Mouse (Mus musculus) limb, embryonic 13.5 days (tissue): ENCODE data around the gene Serinc5. TPM values are rescaled to one million over a fixed set of nuclear protein-coding genes. Genes with fewer than 3 reads are reported as not detected.
A peak's percentile ranks its signal among the peaks of the same experiment; 100 is the strongest.
"Not testable (repeated sequence)": the region's sequence is repeated elsewhere in the genome, so short reads cannot be mapped to it uniquely, and the experiment has no call there.

Source experiments
- ATAC-seq: fragments of 200-750 bp; cut with Nextera tagmentation; 2 replicates; pipeline ENCODE4 v1.8.0; 2017; ENCODE audit warnings: low read depth, moderate number of reproducible peaks, moderate TSS enrichment; ENCODE audit not compliant: low FRiP score
- H3K27ac ChIP-seq: fragments of 300-500 bp; sonication (generic); 2 replicates; pipeline ENCODE4 v1.5.1; 2015; ENCODE audit warnings: inconsistent platforms, mild to moderate bottlenecking, moderate library complexity
- H3K27me3 ChIP-seq: fragments of 300-500 bp; sonication (generic); 2 replicates; pipeline ENCODE4 v1.6.1; 2015; ENCODE audit warnings: mild to moderate bottlenecking, inconsistent platforms
- H3K36me3 ChIP-seq: fragments of 300-500 bp; sonication (generic); 2 replicates; pipeline ENCODE4 v1.6.1; 2015; ENCODE audit warnings: inconsistent platforms, mild to moderate bottlenecking, moderate library complexity
- H3K4me1 ChIP-seq: fragments of 300-500 bp; sonication (generic); 2 replicates; pipeline ENCODE4 v1.6.1; 2015; ENCODE audit warnings: inconsistent platforms
- H3K4me2 ChIP-seq: fragments of 300-500 bp; sonication (generic); replicated peaks from 2 replicates; pipeline ENCODE4 v1.6.1; 2015; ENCODE audit warnings: inconsistent platforms, mild to moderate bottlenecking, moderate library complexity
- H3K4me3 ChIP-seq: fragments of 300-500 bp; sonication (generic); 2 replicates; pipeline ENCODE4 v1.5.1; 2015; ENCODE audit warnings: moderate library complexity, mild to moderate bottlenecking, inconsistent platforms
- H3K9ac ChIP-seq: fragments of 300-500 bp; sonication (generic); 2 replicates; pipeline ENCODE4 v1.6.1; 2015; ENCODE audit warnings: mild to moderate bottlenecking, inconsistent platforms
- H3K9me3 ChIP-seq: fragments of 300-500 bp; sonication (generic); 2 replicates; pipeline ENCODE4 v1.6.1; 2016; ENCODE audit warnings: inconsistent platforms
- WGBS: fragments of 180-500 bp; shearing (Covaris S2); methylation state at CpG from one replicate; pipeline ENCODE4 v1.1.7; 2015; 5-methylcytosine and 5-hydroxymethylcytosine counted together
- polyA plus RNA-seq: library from polyadenylated mRNA; unstranded; fragments of >200 nt; fragmentation: Nextera tagmentation; extraction: Ambion mirVana; gene quantifications from 2 replicates; pipeline ENCODE4 v1.2.1, GENCODE M21; 2015

Gene Serinc5
- polyA plus RNA-seq, 1 experiment from 2014 or later: 10.5 TPM

DNA sequence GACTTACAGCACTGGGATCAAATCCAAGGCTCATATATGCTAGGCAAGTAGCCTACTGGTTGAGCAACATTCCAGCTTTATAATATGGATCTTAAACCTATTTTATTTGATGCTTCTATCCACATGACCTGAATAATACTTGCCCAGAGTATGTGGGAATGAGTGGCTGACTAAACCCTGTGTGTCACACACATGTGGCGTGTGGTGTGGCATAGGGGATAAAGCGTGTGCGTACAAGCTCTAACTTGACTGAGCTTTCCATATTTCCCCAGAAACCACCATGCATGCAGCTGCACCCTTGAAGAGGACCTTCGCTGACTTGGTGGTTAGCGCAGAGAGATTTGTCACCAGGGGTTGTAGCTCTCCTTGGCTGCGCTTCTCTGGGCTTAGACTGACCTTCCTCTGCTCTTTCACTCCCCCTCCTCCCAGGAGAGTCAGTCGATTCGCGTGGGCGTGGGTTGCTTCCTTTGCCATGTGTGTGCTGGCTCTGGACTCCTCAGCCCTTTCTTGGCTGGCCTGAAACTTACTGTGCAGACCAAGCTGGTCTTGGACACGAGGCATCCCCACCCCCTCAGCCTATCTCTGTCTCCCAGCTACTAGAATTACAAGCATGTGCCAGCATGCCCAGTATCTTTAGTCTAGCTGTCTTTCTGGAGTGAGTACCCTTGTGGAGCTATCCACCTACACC is 65.2 kb downstream of the Serinc5 start:
- ATAC-seq: 0 out of 2 replicates have a peak, but pooled peaks have one; percentile 30
- H3K9me3 ChIP-seq: no peaks in the 10 kb centered on the region
- no peak overlapping the region for H3K4me2 ChIP-seq
- H3K36me3 ChIP-seq: no peaks in the 10 kb centered on the region
- WGBS: 70% methylated on average over 11 of the region's 11 CpGs
- H3K27me3 ChIP-seq: no peaks in the 10 kb centered on the region
- no peak overlapping the region for H3K9ac ChIP-seq
- H3K4me1 ChIP-seq: peaks cover 41% of the 10 kb centered on the region
- H3K4me3 ChIP-seq: no peak overlapping the region
- no peak overlapping the region; the same call in 1 of the 2 replicates for H3K27ac ChIP-seq

DNA sequence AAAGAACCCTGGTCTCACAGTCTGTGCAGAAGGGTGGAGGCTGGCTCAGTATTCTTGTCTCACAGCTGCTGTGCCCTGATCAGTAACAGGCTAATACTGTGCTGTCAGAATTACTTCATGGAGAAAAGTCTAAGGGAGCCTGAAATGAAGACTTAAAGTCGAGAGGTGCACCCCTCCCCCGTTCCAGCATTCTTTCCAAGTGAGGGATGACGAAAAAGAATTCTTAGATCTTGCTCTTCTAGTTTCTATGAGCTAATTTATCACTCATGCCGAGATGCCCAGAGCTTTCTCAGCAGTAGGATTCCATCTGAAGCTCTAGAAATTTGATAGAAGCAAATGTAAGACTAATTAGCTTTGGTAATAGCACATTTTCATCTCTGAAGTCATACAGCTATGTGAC is 66.8 kb downstream of the Serinc5 start:
- H3K36me3 ChIP-seq: no peaks in the 10 kb centered on the region
- H3K27me3 ChIP-seq: no peaks in the 10 kb centered on the region
- H3K9ac ChIP-seq: no peak overlapping the region
- no peak overlapping the region for H3K4me2 ChIP-seq
- 52% methylated on average over 4 of the region's 4 CpGs for WGBS
- H3K4me3 ChIP-seq: no peak overlapping the region
- peaks cover 41% of the 10 kb centered on the region for H3K4me1 ChIP-seq
- H3K9me3 ChIP-seq: no peaks in the 10 kb centered on the region
- ATAC-seq: peak; percentile 45; the same call in 1 of the 2 replicates
- no peak overlapping the region for H3K27ac ChIP-seq

DNA sequence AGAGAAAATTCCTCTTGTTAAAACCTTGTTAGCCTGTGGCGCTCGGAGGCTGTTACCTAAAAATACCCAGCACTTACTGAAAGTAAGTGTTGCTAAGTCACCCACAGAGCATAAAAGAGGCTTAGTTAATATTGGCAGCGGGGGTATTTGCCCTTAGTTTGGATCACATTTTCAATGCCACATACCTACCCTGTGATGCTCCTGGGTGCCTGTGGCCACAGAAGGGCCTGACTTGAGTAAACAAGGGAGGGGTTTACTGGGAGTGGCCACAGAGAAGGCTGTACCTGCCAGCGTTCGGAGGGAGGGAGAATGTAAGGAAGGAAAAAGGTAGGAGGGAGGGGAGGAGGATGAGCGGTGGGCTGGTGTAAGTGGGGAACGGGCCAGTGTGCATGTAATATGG is 68.8 kb downstream of the Serinc5 start:
- no peak overlapping the region for H3K27ac ChIP-seq
- H3K36me3 ChIP-seq: no peaks in the 10 kb centered on the region
- WGBS: 84% methylated on average over 7 of the region's 7 CpGs
- H3K4me2 ChIP-seq: no peak overlapping the region
- no peaks in the 10 kb centered on the region for H3K9me3 ChIP-seq
- no peak overlapping the region for H3K9ac ChIP-seq
- ATAC-seq: no peak
- H3K27me3 ChIP-seq: no peaks in the 10 kb centered on the region
- no peak overlapping the region for H3K4me3 ChIP-seq
- H3K4me1 ChIP-seq: peaks cover 43% of the 10 kb centered on the region

DNA sequence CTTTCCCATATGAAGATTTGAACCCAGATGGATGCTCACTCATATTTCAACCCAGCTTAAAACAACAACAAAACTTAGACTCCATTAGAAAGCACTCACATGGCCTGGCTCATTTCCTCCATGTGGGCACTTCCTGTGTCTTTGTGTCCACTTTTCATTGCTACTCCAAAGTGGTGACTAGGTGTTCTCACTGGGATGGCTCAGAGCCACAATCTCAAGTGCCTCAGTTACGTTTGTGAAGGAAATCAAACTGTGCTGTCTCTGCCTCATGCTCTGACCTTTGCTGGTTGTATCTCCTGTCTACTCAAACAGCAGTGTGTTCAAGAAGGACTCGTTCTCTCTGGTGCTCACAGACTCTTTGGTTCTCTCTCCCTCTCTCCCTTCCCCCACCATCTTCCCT is 70.7 kb downstream of the Serinc5 start:
- ATAC-seq: no peak
- Histone ChIP-seq H3K27ac (no peak overlapping the region), H3K27me3 (no peaks in the 10 kb centered on the region), H3K9ac (no peak overlapping the region), H3K4me1 (peaks cover 25% of the 10 kb centered on the region), H3K4me3 (no peak overlapping the region), H3K4me2 (no peak overlapping the region), H3K9me3 (no peaks in the 10 kb centered on the region), H3K36me3 (peaks cover 7% of the 10 kb centered on the region)
- WGBS: 86% methylated on average over 2 of the region's 2 CpGs

DNA sequence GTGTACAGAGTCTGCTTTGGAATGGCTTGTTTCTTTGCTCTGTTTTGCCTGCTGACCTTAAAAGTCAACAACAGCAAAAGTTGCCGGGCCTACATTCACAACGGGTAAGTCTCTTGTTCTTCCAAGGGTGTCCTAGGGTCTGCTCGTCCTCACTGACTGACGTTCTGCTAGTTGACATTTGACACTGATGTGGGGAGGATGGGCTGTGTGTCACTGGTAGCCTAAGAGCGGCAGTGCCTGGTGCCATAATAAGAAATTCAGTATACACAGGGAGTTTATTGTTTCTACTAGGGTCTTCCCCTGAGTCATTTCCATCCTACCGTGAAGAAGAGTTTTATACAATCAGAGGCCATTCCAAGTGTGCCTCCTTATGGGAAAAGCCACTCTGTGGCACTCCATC is 71.9 kb downstream of the Serinc5 start:
- Histone ChIP-seq H3K9me3 (no peaks in the 10 kb centered on the region), H3K4me2 (no peak overlapping the region), H3K4me1 (peaks cover 17% of the 10 kb centered on the region), H3K9ac (no peak overlapping the region), H3K4me3 (no peak overlapping the region), H3K27me3 (no peaks in the 10 kb centered on the region), H3K27ac (no peak overlapping the region), H3K36me3 (peaks cover 12% of the 10 kb centered on the region)
- ATAC-seq: no peak
- WGBS: 59% methylated on average over 6 of the region's 6 CpGs

DNA sequence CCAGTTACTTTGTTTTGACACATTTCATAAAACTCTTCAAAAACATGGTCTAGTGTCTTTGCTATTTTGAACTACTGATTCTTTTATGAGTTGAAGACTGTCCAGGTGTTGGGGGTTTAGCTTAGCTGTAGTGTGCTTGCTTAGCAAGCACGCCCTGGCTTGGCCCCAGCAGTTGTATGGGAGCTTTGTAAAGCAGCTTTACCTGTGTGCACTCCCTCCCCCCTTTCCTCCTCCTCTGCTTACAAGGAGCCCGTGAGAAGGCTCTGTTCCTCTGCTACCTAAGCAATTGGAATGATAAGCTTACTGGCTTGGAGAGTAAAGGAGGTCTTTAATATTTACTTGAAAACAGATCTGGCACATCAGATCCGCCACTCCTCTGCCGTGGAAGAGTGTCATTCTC is 72.6 kb downstream of the Serinc5 start:
- no peak overlapping the region for H3K27ac ChIP-seq
- WGBS: 64% methylated on average over 4 of the region's 4 CpGs
- peaks cover 13% of the 10 kb centered on the region for H3K4me1 ChIP-seq
- no peaks in the 10 kb centered on the region for H3K9me3 ChIP-seq
- H3K9ac ChIP-seq: no peak overlapping the region
- no peak for ATAC-seq
- H3K4me2 ChIP-seq: no peak overlapping the region
- H3K4me3 ChIP-seq: no peak overlapping the region
- no peaks in the 10 kb centered on the region for H3K27me3 ChIP-seq
- peaks cover 15% of the 10 kb centered on the region for H3K36me3 ChIP-seq

DNA sequence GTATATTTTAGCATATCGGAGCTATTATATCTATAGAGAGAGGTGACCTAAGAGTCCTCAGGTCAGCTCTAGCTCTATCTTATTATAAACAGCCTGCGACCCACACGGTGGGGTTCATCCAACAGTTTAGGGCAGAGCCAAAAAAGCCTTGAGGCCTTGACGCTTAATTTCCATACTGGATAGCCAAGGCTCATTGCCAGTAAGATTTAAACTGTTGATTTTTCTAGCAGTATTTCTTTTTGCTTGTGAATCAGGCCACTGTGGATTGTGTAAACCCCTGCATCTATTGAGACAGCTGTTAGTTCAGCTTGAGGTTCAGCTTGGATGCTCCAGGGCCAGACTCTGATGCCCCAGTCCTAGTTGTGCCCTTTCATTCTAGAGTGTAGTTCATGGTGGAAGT is 73.4 kb downstream of the Serinc5 start:
- WGBS: 89% methylated on average over 4 of the region's 4 CpGs
- Histone ChIP-seq H3K4me1 (peaks cover 5% of the 10 kb centered on the region; the same call in 1 of the 2 replicates), H3K4me3 (no peak overlapping the region), H3K27ac (no peak overlapping the region), H3K36me3 (peaks cover 17% of the 10 kb centered on the region), H3K9ac (no peak overlapping the region), H3K27me3 (no peaks in the 10 kb centered on the region), H3K4me2 (no peak overlapping the region), H3K9me3 (no peaks in the 10 kb centered on the region)
- ATAC-seq: no peak

DNA sequence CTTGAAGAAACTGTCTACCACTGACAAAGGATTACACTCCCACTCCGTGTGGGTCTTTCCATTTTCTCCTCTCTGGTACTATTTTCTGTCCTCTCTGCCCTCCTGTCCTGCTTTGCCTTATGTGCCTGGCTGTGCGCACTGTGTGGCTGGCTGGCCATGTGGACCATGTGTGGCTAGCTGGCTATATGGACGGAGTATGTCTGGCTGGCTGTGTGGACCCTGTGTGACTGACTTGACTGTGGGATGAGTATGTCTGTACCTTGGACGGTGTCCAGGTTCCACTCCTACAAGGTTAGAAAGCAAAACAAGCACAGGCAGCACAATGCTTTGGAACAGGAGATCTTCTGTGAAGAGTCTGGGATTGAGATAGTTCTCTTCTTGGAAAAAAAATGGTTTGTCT is 74.4 kb downstream of the Serinc5 start:
- Histone ChIP-seq H3K27me3 (no peaks in the 10 kb centered on the region), H3K36me3 (peaks cover 17% of the 10 kb centered on the region), H3K9ac (no peak overlapping the region), H3K4me3 (no peak overlapping the region), H3K4me2 (no peak overlapping the region), H3K4me1 (0 out of 2 replicates have a peak, but pooled peaks cover 5% of the 10 kb centered on the region), H3K9me3 (no peaks in the 10 kb centered on the region), H3K27ac (no peak overlapping the region)
- no peak for ATAC-seq
- 94% methylated on average over 4 of the region's 4 CpGs for WGBS

DNA sequence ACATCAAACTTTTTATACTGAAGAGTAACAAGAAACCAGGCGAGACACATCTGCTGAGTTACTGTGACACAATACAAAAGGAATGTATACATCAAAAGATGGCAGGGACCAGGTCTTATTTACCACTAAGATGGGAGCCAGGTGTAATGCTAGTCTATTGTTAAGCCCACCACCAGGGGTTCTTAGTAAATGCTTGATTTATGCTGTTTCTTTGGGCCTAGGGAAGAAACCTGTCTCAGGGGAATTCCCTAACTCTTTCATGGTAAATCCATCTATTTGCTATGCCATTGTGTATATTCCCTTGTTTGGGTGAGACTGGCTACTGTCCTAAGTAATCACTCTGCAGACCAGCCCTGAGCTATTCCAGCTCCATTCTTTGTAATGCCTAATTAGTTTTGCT is 76.3 kb downstream of the Serinc5 start:
- not testable (repeated sequence) for H3K27me3 ChIP-seq, H3K4me3 ChIP-seq

DNA sequence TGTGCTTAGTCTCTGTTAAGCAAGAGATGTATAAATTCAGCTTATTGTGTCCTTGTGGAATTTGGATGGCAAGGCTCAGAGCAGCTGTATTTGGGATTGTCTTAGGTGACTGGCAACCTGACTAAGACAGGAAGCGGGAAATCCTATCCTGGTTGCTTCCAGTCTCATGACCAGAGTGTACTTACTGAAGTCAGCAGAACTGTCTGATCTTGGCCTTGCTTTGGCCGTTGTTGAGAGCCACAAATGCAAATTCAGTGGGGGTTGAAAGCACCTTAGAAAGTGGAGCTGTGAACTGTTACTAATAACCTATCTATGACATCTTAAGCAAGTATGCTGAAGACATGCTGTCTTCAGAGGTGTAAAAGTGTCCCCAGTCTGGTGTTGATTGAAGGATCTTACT is 78.2 kb downstream of the Serinc5 start:
- ATAC-seq: no peak
- Histone ChIP-seq H3K4me3 (no peak overlapping the region), H3K27ac (no peak overlapping the region), H3K4me1 (no peaks in the 10 kb centered on the region), H3K9me3 (no peaks in the 10 kb centered on the region), H3K36me3 (peaks cover 17% of the 10 kb centered on the region), H3K27me3 (no peaks in the 10 kb centered on the region), H3K9ac (no peak overlapping the region), H3K4me2 (no peak overlapping the region)
- 85% methylated on average over 2 of the region's 2 CpGs for WGBS

More for the DNA sequence above, 76.3 kb downstream of the Serinc5 start:
- not testable (repeated sequence) for H3K9me3 ChIP-seq, H3K4me1 ChIP-seq, ATAC-seq, H3K4me2 ChIP-seq, H3K27ac ChIP-seq, H3K9ac ChIP-seq
- peaks cover 17% of the 10 kb centered on the region for H3K36me3 ChIP-seq
- WGBS: 64% methylated on average over 1 of the region's 1 CpGs

DNA sequence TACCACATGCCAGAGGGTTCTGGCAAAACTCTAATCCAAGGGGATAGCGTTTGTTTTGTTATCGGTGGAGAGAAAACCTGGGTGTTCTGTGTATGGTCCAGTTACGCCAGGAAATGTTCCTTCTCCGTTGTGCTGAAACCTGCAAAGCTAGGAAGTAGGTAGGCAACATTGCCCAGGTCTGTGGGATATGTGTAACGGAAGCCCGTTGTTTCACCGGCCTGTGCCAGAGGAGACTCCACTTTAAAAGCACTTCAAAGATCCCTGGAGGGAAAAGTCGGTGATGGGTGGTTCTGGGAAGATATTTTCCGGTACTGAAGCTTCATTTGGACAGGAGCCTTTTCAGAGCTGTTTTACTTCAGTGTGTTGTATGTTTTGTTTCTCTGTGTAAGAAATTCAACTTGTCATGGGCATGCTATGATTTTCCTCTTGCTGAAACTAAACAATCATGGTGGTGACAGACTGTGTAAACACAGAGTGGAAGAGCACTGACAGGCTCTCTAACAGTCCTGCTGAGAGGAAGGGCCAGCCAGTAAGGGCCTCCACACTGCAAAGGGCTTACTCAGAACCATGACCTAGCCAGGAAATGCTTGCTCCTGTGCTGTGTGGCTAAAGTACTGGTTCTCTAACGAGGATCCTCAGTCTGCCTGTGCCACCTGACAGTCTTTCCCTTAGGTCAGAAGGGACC is 83.1 kb downstream of the Serinc5 start:
- no peak overlapping the region for H3K4me2 ChIP-seq
- no peaks in the 10 kb centered on the region for H3K9me3 ChIP-seq
- no peaks in the 10 kb centered on the region for H3K27me3 ChIP-seq
- ATAC-seq: no peak
- 81% methylated on average over 10 of the region's 10 CpGs for WGBS
- no peaks in the 10 kb centered on the region for H3K36me3 ChIP-seq
- H3K4me1 ChIP-seq: no peaks in the 10 kb centered on the region
- H3K27ac ChIP-seq: no peak overlapping the region
- H3K9ac ChIP-seq: no peak overlapping the region
- H3K4me3 ChIP-seq: no peak overlapping the region

DNA sequence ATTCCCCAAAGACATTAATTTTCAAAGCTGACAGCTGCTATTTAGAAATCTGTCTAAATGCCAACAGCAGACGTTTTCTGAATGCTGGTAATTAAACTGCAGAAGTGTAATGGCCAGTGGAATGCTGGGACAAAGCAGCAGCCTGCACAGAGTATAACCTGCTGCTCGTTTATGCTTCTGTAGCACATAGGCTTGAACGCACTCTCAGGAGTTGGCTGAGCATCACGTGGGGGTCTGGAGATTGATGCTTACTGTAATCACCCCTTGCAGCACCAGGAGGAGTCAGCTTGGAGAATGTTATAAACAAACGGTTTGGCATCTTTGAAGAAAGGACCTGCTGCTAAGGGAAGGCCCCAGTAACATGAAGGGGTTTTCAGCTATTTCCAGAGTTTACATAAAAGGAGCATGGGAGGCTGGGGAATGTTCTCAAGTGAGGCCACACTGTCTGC is 85.6 kb downstream of the Serinc5 start:
- Histone ChIP-seq H3K9ac (no peak overlapping the region), H3K9me3 (no peaks in the 10 kb centered on the region), H3K4me1 (no peaks in the 10 kb centered on the region), H3K27me3 (no peaks in the 10 kb centered on the region), H3K27ac (no peak overlapping the region), H3K4me2 (no peak overlapping the region), H3K36me3 (no peaks in the 10 kb centered on the region), H3K4me3 (no peak overlapping the region)
- 13% methylated on average over 5 of the region's 5 CpGs for WGBS
- no peak for ATAC-seq
